Mouse (Mus musculus) right cerebral cortex, postnatal 36 days (tissue): Measurements from ENCODE around the gene Myocd.

Experiments used
- DNase-seq, 2 experiments: peaks; one replicate each; pipeline ENCODE4 v3.0.0; 2022; ENCODE audit warnings: low spot score in 2 of 2, mixed read lengths in 1 of 2

Myocd gene

DNA sequence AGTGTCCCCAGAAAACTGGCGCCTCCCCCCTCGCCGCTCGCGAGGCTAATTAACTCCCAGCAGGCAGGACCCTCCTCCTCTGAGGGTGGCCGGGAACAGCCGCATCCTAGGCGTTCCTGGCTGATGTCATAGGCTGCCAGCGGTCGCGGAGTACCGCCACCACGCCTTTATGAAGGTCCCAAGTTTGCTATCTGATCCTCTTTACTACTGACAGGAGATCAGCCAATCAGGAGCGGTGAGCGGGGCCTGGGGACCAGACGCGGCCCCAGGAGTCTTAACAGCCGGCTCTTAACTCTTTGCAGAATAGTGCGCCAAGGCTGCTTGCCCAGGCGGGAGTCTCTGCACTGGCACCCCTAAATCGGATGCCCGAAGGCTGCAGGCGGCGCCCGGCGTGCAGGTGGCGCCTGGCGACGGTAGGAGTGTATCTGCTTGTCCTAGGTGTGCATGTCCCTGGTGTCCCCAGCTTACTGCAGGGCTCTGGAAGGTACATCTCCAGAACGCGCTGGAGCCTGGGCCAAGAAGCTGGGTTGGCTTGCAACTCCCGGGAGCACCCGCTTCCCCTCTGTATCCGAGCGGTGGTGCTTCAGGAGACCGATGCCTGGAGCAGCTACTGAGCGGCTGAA lies at the start of gene Myocd:
Gene Myocd (minus strand): TSS at position 139 of the 623 bp plus-strand sequence.
- DNase-seq = no peak

GRCm38 (mm10) chr11:65303824-65304223 lies 34.0 kb upstream of the Myocd start:
- DNase-seq = no peak

GRCm38 (mm10) chr11:65294128-65294833 lies 24.5 kb upstream of the Myocd start:
- DNase-seq = no peak

GRCm38 (mm10) chr11:65292994-65293393 lies 23.2 kb upstream of the Myocd start:
- DNase-seq = no peak

GRCm38 (mm10) chr11:65287706-65288105 lies 17.9 kb upstream of the Myocd start:
- DNase-seq = no peak

DNA sequence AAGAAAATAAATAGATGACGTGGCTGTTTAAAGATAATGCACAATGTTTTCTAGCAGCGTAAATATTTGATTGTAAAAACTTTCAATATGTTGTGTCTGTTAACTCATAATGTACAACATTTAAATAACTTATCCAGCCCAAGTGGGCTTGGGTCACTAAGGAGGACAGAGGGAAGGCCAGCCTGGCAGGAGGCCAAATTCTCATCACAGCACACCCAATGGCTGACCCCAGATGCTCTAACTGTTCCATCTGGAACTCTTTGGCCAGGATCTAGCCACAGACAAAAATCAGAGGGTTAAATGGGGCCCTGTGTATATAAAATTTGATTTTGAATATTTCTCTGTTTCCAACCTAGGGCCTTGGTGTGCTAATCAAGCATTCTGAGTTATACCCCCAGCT lies 16.4 kb upstream of the Myocd start:
- no peak for DNase-seq

GRCm38 (mm10) chr11:65275441-65275840 lies 5.7 kb upstream of the Myocd start:
- DNase-seq = no peak

- DNase-seq = no peak
Measured at GRCm38 (mm10) chr11:65271000-65271399, 1.2 kb upstream of the Myocd start.

DNA sequence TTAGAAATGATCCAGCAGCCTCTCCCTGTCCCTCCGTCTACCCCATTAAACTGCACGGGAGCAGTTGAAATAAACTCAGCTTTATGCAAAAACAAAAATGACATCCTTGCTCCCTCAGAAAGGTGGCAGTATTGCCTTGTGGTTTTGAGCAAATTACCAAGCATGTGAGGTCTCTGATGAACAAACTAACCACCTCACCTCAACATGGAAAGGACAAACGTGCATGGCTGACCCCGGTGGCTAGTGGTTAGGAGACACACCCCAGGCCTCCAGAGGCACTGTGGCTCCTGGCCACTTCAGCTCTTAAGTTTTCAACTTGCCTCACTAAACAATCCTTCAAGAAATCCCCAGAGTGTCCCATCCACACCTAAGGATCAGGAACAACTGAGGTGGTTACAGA lies 1.5 kb downstream of the Myocd start:
- DNase-seq = no peak

GRCm38 (mm10) chr11:65263466-65263865 lies 6.3 kb downstream of the Myocd start:
- DNase-seq = no peak

DNA sequence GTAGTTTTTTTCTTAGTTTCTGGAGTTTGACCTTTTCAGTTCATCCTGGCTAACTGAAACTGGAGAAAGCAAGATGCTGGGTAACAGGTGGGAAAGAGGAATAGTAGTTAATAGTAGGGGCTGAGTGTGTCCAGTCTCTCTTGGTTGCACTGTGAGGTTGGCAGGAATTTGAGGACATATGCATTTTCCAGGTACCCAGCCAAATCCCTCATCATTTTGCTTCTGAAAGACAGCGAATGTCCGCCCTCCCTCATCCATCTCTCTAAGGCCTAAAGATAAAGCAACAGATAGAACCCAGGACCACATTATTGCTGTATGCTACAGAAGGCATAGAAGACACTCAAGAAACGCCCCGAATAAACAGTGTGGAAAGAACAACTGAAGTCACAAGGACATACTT lies 10.8 kb downstream of the Myocd start:
- DNase-seq = no peak

DNA sequence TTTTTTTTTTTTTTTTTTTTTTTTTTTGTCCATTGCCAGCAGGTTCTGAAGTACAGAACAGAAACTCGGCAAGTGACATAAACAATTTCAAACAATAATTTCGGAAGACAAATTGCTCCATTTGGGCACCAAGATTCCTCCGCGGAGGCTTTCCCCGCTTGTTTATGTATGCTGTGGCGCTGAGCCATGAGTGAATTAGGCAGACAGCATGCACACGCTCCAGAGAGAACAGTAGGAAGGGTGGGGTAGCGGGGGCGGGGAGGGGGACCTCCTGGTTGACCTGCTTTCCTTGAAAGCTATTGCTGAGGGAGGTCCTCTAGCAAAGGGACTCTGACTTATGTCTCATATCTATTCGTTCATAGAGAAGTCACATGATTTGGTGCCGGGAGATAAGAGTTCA lies 13.6 kb downstream of the Myocd start:
- no peak for DNase-seq

GRCm38 (mm10) chr11:65255564-65255963 lies 14.2 kb downstream of the Myocd start:
- no peak for DNase-seq

DNA sequence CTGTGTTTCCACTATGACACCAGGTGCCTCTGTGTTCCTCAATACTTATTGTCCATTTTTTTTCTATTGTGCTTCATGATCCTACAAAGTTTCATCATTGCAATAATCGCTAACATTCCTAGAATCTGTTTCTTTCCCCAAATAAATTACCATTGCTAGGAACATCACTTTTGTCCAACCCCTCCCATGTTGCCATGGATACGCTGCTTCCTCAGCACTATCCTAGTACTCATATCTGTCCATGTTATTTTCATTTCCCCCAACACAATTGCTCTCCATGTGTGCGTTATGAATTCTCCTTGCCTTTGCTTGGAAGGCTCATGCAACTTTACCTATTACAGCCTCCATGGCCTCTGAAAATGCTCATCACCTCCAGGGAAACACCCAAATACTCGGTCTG lies 19.4 kb downstream of the Myocd start:
- DNase-seq = no peak

- no peak for DNase-seq
Measured at GRCm38 (mm10) chr11:65246301-65247054, 23.3 kb downstream of the Myocd start.

DNA sequence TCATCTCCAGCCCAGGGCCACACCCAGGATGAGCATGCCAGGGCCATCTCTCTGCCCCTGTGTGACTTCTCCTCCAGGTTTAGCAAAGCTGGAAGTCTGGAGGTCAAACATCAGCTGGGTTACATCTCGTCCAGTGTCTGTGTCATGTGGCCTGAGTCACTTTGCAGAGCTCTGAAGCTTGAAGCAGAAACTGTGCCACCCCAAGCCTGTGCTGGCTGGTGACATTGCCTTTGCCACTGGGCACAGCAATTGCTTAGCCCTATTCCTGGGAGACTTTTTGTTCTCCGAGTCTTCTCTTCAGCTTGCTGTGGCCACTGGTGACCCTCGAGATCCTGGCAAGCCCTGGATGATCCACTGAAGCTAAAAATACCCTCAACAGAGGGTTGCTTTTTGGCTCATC lies 26.2 kb downstream of the Myocd start:
- no peak for DNase-seq

DNA sequence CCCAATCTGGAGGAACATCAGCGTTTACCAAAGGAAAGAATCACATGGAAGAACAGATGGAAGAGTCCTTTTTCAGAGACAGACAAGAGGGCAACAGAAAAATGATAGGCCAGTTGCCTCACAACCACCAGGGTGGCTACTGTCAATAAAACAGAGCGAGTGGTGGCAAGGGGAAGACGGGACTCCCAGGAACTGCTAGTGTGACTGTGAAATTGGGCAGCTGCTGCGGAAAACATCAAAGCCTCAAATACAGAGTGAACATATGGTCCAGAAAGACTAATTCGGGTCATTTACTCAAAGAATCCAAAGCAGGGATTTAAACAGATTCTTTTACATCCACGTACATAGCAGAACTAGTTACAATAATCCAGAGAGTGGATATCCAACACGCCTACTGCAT lies 29.3 kb downstream of the Myocd start:
- DNase-seq = no peak

DNA sequence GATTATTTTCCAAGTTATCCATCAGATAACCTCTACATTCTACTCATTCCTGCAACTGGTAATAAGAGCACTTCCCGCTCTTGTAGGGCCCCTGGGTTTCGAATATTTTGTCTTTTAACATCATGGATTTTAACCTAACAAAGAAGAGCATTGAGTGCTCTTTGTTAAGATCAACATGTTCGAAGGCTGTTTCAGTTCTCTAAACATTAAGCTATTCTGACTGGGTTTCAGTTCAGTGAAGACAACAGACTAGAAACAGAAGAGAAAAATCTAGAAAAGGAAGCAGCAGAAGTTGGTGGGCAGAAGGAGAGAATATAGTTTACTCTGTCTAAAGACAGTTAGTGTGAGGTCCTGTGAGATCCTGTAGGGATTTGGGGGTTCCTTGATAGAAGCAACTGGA lies 31.9 kb downstream of the Myocd start:
- no peak for DNase-seq

DNA sequence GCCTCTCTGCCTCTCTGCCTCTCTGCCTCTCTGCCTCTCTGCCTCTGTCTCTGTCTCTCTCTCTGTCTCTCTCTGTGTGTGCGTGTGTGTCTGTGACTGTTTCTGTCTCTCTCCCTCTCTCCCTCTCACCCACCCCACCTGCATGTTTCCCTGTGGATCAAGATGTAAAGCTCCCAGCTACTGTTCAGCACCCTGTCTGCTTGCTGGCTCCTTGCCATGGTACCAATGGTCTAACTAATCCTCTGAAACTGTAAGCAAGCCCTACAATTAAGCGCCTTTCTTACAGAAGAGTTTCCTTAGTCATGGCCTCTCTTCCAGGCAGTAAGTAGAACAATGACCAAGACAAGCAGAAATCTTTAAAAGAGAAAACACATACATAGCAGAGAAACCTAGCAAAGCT lies 32.9 kb downstream of the Myocd start:
- no peak for DNase-seq

DNA sequence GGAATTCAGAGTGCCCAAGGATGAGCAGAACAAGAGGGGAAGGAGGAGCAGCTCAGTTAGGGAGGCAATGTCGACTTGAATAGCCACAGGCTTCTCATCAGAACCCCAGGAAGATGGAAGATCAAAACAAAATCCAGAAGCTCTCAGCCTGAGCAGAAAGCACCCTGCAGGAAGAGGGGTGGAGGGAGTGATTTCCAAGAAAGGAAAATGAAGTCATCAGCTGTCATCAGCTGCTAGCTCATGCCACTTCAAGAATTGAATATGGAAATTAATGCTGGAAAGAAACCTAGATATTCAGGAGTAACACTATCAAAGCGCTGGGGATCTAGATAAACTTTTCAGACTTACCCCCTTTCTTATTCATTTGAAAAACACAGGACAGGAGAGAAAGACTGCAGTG lies 34.4 kb downstream of the Myocd start:
- no peak for DNase-seq

DNA sequence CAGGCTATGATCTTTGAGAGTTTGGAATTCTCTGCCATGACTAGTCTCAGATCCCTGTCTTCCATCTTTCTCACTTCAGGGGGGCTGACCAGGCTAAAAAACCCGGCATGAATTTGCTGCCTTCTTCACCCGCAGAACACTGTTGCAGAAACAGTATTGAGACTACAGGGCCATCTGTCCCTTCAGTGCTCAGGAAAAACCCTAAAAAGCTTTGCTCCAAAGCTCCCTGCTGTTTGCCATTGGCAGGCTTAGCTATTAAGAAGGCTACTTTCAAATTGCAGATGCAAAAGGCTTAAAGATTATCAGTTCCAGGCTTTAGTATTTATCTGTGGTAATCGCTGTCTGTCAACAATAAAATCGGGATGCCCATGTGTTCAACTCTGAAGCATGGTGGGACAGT lies 38.0 kb downstream of the Myocd start:
- no peak for DNase-seq

- no peak for DNase-seq
Measured at GRCm38 (mm10) chr11:65226766-65227165, 43.0 kb downstream of the Myocd start.
